Mouse (Mus musculus) activated CD4-positive, CD25-positive, alpha-beta regulatory T cell (primary cell): ENCODE data around the gene Chil3. TPM values are rescaled to one million over a fixed set of nuclear protein-coding genes. Genes with fewer than 3 reads are reported as not detected.

Experiments
- polyA plus RNA-seq, 2 experiments: library from polyadenylated mRNA; unstranded; fragments of 100-300 nt; shearing (Covaris generic); gene quantifications; one replicate each; pipeline ENCODE4 v1.2.1; 2017

Gene Chil3
- polyA plus RNA-seq: 1 to 10 TPM in 1 of 2 experiments, not detected in 1; 9.2 TPM

GRCm38 (mm10) chr3:106167464-106167863 is at the start of gene Chil3:
TSS of gene Chil3 (minus strand) at chr3:106167564.

GRCm38 (mm10) chr3:106112929-106113328 is 54.4 kb downstream of the Chil3 start, which contains the start of gene Chia1:
TSS of gene Chia1 (plus strand) at chr3:106113229.

Other genes starting within 250 kb of the Chil3 start
- gene I830077J02Rik, start 234.9 kb downstream of the Chil3 start, polyA plus RNA-seq: under 1 TPM; 0.58 to 0.70 TPM
- 10 to 100 TPM; 55.2 to 92.8 TPM for gene Wdr77, start 208.2 kb downstream of the Chil3 start, polyA plus RNA-seq
- gene Atp5f1, start 207.5 kb downstream of the Chil3 start, polyA plus RNA-seq: 100 to 1,000 TPM; 392 to 441 TPM
- 1 to 10 TPM; 2.0 to 5.6 TPM for gene Ovgp1, start 193.9 kb downstream of the Chil3 start, polyA plus RNA-seq
- gene Pifo, start 152.9 kb downstream of the Chil3 start, polyA plus RNA-seq: 1 to 10 TPM in 1 of 2 experiments, under 1 TPM in 1; 0.73 to 1.0 TPM
- gene Chil5, start 134.8 kb downstream of the Chil3 start, polyA plus RNA-seq: 10 to 100 TPM in 1 of 2 experiments, 1 to 10 TPM in 1; 1.3 to 16.9 TPM
- gene Chia1, start 54.3 kb downstream of the Chil3 start, polyA plus RNA-seq: under 1 TPM in 1 of 2 experiments, not detected in 1; 0.12 TPM
- gene Chil4, start 51.9 kb upstream of the Chil3 start, polyA plus RNA-seq: under 1 TPM in 1 of 2 experiments, not detected in 1; 0.27 TPM
- gene Chil6, start 238.6 kb upstream of the Chil3 start, polyA plus RNA-seq: under 1 TPM in 1 of 2 experiments, not detected in 1; 0.19 TPM